Mouse (Mus musculus) embryonic fibroblast, embryonic 13.5 days (primary cell): ENCODE measurements around the gene Tmsb4x.
A peak's percentile ranks its signal among the peaks of the same experiment; 100 is the strongest.

Experiments used
- CTCF ChIP-seq: IDR thresholded peaks from 2 replicates; pipeline ENCODE4 v1.5.1; 2011; ENCODE audit warnings: mild to moderate bottlenecking, control low read depth, low read length, moderate library complexity, borderline replicate concordance; ENCODE audit not compliant: insufficient read depth
- POLR2A ChIP-seq: IDR thresholded peaks from 2 replicates; pipeline ENCODE4 v1.6.1; 2011; ENCODE audit warnings: low read depth, mild to moderate bottlenecking, control low read depth, low read length, moderate library complexity

DNA sequence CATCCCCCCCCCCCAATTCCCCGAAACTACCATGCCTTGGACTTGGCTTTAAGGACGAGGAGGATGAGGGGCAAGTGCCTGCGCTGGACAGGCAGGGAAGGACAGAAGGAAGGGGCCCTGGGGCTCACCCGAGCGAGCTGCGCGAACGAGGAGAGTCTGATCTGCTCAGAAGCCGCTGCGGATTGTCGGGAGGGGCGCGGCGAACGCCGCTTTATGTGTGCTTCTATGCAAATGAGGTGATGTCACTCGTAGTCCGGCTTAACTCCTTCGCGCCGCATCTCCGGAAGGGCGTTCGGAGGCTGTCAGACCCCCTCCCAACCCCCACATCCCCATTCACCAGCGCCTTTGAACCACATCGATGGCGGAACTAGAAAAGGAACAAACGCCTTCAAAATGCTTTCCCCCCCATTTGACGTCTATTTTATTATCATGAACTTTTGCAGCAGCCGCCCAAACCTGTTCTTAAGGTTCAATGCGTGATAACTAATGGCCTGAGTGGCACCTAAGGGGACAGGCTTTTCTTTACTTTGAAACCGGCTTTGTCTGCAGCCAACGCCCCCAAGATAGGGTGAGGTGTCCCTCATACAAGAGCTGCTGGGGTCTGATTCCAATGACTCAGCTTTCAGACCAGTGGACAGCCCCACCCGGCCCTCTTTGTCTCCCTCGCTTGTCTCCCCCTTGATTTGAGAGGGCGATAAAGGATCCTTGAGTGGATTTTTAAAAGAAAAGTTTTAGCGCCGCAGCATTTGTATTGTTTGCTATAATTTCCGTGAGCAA, at the start of gene Tmsb4x:
- no peak for TF ChIP-seq CTCF
- peak; percentile 99 for TF ChIP-seq POLR2A
